Mouse (Mus musculus) liver, embryonic 14.5 days (tissue): Measurements from ENCODE around the gene Ier5.

Source experiments
- CTCF ChIP-seq: IDR thresholded peaks from 2 replicates; pipeline ENCODE4 v1.5.1; 2016; ENCODE audit warnings: antibody characterized with exemption, low read depth, control low read depth
- EP300 ChIP-seq: IDR thresholded peaks from 2 replicates; pipeline ENCODE4 v1.6.1; 2016; ENCODE audit warnings: antibody characterized with exemption, low read depth

DNA sequence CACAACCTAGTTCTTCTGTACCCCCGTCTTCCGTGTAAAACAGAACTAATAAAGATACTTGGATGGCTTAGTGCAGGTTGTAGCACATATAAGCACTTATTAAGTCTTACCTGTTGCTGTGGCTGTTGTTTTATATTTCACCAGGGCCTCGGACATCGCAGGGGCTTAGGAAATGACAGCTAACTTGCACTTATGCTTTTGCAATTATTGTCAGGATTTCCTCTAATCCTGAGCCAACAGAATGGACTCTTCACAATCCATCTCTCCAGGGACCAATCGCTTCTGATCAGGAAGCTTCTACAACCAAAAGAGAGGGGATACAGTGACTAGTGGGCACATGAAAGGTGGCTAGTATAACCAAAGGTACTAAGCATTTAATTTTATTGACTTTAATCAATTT is 4.6 kb upstream of the Ier5 start:
- no peak for TF ChIP-seq CTCF
- no peak for TF ChIP-seq EP300
